Mouse (Mus musculus) retina, adult 2 months (tissue): ENCODE measurements around the gene Arhgap32.

Experiments used
- DNase-seq: peaks from one replicate; pipeline ENCODE4 v3.0.0-alpha.2; 2012; ENCODE audit warnings: low read depth, low spot score

Gene Arhgap32

DNA sequence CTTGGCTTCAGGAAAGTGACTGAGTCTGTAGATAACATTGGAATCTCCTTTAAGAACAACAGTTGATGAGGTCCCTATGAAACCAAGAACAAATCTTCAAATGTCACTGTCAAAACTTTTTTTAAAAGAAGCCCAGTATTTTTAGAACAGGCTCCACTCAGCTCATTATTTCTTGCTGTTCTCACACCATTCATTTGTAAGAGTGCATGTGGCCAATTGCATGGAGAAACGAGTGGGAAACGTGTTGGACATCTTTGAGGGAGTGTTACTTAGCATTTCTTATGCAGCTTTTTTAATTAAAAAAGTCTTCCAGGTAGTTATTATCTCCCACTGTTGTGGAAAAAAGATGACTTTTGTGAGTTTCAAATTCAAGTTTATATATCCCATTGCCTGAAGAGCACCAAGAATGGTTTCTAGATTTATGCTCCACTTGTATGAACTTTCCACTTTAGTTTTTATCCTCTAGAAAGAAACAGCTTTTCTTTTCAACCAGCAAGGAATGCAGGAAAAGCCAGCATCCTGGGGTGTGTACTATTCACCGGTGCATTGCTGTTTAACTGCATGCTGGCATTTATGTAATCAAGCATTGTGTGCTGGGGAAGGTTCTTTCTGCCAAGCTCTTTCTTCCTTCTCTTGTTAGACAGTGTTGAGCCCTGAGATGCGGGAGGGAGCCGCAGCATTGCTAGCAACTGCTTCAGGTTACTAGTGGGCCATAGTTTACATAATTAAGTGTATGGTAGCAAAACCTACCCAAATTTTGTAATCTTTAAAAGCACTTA, 76.5 kb downstream of the Arhgap32 start:
- no peak for DNase-seq

DNA sequence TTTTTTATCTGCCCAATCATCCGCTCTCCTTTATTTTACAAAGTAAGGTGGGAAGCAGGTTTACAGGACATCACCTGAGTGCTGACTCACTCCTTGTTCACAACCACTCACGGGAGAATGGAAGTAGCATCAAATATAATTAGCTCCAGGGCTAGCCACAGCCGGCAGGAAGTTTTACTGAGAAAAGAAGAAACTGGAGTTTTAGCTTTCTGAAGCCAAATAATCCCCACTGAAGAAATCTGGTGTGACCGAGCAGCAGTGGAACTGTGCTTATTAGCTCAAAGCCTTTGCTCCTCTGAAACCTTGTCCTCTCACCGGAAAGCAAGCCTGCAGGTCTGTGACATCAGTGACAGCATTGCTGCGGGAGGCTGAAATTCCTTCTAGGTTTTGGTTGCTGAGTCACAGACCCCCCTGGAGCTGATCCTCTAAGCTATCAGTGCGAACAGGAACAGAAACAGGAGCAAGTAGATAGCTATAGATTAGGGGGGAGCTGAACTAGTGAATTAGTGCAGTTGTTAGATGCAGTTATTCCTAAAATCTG, 88.6 kb downstream of the Arhgap32 start:
- no peak for DNase-seq

DNA sequence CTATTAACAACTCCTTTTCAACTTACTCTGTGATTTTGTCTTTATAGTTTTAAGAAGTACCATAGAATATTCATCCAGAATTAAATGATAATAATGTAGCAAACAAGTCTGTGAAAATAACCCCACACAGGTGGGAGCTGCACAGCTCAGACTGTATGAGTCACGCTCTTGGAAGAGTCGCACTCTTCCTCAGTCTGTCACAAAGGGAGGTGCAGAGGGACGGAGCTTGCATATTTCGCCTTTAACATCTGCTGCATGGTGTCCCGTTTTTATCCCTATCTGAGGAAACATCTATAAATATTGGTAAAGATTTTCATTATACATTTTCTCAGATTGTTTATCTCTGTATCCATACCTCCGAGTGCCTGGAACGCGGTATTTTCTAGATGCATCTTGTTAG, 91.2 kb downstream of the Arhgap32 start:
- DNase-seq: no peak

DNA sequence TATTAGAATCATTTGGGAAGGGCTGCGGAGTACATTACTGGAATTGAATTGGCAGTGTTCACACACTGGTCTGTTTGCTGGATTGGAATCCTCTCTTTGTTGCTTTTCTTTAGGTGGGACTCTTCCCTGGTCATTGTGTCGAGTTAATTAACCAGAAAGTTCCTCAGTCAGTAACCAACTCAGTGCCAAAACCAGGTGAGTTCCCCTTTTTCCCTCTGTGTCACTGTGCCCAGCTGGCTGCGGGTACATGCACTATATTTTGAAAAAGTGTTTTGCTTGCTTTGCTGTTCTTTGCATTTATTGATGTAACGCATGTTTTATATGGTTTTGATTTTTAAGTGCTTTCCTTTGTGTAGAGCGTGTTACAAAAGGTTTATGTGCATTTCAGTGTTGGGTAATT, 92.1 kb downstream of the Arhgap32 start:
- no peak for DNase-seq

DNA sequence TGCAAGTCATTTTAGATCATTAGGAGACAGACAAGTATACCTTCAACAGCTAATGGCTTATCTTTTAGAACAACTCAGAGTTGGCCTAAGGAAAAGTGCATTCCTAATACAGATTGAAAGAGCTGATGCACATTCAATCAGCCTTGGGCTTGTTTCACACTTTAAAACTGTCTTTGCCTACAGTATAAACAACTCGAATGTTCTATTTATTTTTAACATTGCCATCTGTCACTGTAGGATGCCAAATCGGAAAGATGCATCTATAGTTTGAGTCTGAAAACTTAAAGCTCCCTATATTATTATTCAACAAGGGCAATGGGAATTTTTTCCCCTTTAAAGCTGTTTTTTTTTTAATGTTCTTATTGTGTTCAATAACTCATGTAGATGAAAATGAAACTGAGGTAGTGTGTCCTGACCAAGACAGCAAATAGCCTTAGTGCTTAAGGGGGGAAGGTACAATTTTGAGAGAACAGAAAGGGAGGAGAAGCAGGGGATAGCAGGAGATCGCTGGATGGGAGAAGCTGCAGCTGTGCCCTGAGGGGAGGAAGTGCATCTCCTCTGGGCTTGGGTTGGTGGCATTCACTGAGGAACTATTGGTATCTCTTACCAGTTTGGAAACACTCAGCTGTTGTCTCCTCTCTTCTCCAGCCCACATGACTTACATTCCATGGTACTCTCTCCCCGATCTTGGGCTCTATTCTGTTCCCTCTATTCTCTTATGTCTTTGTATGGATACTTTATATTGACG, 101.1 kb downstream of the Arhgap32 start:
- no peak for DNase-seq

DNA sequence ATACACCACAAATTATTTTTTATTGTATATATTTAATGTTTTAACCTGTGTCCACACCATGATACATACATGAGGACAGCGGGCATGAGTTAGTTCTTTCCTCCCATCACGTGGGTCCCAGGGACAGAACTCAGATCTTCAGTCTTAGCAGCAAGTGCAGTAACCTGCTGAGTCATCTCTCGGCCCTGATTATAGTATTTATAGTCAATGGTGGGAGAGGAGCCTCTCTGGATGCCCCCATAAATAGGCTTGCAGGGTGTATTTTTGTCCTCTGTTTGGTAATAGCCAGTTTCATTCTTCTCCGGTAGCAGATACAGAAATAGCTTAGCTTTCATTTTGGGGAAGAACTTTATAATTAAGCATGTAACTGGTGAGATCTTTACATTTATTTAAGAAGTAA, 103.5 kb downstream of the Arhgap32 start:
- DNase-seq: no peak

DNA sequence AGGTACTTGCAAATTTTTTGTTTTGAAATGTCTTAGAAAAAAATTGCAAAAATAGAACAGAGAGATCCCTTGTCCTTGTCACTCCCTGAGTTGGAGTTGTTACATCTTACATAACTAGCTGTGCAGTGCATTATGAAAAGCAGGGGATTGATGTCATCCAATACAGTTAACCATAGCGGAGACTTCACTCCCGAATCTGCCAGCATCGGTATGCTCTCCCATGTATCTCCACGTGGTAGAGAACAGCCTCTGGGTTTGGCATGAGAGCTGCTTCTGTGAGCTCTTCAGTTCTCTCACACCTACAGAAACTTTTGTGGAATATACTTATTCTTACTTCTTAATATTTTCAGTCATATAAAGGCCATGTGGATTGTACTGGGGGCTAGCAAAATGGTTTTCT, 106.2 kb downstream of the Arhgap32 start:
- no peak for DNase-seq

DNA sequence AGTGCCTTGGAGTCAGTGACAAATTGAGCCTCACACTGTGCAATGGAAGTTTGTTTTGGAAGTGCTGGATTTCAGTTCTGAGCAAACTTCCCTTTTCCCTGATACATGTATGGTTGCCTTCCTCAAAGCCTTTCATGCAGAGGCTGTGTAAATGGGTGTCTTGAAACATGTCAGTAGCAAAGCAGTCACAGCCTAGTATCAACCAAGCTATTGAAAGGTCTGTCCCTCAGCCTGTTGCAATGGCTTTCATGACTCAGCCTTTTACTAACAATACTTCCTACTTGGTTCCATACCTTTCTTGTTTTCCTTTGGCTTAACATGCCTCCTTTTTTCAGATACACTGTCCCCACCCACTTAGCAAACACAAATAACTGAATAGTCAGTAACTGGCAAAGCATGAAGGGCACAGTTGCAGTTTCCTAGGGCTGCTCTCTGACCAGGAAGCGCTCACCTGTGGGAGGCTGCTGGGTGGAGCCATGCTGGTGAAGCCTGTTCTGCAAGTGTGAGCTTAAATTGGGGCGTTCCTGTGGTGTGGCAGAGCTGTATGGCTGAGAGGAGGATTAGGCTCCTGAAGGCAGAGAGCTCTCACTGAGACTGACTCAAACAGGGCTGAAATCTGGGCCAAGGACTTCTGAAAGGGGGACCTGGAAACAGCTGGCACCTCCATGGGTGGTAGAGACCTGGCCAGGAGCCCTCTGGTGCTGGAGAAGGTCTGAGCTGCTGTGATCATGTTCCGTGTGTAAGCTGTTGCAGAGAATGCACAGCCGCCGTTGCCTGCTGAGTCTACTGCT, 108.0 kb downstream of the Arhgap32 start:
- DNase-seq: no peak

DNA sequence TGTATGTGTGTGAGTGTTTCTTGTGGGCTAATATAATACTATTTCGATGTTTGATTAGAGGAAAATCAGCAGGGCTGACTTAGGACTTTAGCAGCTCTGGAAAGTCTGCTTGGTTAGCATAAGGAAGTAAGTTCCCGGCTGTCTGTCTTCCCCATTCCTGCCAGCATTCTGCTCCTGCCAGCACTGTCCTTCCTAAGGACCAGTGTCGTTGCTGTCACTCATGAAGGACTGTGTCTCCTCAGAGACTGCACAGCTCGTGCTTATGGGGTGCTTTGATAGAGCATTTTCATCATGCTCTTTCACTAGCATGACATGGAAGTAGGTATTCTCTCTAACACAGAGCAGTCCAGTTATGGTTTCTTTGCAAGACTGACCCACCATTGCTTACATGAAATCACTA, 109.0 kb downstream of the Arhgap32 start:
- no peak for DNase-seq

DNA sequence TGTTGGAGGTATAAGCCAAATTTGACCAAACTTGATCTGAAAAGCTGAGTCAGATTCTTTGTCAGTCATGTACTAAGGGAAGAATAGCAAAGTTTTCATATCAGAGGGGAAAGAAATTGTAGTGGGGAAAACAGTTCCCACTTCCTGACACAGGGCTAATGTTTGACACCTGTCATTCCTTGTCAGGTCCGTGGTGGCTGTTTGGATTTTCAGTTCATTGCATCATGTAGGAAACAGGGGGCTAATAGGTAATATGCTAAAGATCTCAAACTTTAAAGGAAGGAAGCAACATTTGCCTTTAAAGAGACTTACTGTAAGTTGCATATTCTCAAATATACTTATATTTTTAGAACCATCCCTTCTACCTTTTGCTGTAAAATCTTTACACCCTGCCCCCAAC, 109.6 kb downstream of the Arhgap32 start:
- DNase-seq: no peak

DNA sequence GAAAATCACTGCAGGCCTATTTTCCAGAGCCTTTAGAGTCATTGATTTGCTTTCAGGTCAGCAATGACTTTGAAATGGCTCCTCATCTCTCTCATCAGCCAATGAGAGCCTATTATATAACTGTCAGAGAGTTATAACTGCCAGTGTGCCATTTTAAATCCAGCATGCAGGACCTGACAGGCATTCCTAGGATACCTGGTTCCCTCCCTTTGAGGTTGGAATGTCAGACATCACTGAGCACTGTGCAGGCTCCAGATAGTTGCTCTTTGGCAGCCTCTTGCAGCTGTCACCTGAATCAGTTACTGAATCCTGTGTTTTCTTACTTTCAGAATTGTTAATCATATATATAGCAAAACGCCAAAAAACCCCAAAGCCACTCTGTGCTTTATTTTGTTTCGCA, 111.1 kb downstream of the Arhgap32 start:
- DNase-seq: no peak

DNA sequence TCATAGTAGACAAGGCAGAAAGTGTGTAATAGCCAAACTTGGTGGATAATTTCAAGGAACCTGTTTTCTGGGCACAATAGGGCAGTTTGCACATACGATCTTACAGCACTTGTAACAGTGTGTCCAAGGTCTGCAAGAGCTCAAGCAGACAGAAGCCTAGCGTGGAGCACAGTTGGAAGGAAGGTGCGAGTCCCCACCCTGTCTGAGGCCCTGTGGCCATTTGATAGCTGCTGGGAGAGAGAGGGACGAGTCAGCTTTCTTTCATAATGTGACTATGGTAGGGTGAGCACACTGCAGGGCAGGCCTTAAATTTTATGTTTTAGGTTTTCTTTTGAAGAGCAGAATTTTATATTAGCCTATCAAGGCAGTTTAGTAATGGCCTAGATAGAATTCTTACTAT, 117.7 kb downstream of the Arhgap32 start:
- DNase-seq: no peak

DNA sequence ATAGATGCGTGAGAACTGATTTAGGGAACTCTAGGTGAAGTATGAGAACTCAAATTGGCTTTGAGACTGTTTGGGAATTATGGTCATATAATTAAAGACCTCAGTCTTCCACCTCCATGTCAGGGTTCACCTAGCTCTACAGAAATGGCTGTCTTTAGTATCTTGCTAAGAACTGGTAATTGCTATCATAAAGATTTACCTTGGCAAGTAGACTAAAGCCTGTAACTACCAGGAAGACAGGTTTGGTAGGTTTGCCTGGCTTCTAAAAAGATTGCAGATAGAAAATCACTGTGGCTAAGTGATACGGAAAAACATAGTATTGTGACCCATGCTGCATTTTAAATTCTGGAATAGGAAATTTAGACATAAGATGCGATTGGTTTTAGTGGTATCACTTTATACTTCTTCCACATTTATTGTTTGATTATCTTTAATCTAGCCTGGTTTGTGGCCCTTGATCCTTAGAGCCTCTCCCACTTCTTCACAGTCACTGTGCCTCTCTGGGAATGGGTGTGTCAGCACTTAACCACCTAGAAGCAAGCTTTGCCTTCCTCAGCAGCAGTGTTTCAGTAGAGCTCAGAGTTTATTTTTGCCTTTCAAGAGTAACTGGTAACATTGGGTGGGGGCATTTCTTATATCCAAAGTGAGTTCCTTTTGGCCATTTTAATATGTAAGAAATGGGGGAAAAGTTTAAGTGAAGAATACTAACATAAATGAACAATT, 119.0 kb downstream of the Arhgap32 start:
- DNase-seq: no peak

DNA sequence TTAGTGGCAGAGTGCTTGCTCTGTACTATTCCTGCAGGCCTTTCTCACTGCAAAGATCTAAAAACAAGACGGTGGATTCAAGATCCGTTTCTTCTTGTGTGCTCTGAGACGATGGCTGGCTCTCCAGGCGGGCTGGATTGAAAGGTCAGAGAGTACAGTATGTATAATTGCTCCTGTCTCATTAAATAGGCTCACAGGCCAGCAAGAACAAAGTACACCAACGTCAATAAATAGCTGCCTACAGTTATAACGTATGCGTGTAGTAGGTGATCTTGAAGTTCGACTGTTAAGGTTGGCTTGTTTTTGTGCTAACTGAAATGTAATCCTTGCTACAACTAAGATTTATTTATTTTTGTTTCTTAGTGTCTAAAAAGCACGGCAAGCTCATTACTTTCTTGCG, 123.0 kb downstream of the Arhgap32 start:
- no peak for DNase-seq

DNA sequence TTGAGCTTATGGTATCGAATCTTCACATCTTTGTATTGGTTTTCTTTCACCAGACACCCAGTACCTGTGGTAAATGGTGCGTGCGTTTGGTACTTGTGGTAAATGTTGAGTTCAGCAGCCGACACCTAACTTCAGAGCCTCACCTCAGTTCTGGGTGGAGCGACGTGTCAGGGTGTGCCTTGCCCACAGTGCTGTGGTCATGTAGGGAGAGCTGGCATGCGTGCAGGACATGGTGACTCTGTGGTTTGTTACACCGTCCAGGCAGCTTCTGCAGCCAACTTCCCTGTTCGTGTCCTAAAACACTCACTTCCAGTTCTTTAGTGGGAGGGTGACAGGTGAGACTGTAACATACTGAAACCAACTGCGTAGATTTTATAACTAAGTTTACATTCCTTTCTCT, 123.5 kb downstream of the Arhgap32 start:
- no peak for DNase-seq

DNA sequence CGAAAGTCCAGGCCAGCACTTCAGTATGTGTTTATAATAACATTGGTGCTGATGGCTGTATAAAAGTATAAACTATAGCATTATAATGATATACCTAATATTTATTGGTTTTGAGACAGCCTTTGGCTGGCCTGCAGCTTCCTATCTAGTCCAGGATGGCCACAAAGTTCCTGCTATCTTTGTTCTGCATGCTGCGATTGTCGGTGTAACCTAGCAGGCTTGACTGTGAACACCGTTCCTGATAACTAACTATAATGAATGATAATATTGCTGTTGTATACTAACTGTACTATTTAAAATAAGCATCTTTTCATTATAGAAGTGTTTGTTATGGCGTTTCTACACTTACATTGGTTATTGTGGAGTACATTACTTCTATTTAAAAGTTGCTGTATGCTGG, 124.5 kb downstream of the Arhgap32 start:
- DNase-seq: no peak

DNA sequence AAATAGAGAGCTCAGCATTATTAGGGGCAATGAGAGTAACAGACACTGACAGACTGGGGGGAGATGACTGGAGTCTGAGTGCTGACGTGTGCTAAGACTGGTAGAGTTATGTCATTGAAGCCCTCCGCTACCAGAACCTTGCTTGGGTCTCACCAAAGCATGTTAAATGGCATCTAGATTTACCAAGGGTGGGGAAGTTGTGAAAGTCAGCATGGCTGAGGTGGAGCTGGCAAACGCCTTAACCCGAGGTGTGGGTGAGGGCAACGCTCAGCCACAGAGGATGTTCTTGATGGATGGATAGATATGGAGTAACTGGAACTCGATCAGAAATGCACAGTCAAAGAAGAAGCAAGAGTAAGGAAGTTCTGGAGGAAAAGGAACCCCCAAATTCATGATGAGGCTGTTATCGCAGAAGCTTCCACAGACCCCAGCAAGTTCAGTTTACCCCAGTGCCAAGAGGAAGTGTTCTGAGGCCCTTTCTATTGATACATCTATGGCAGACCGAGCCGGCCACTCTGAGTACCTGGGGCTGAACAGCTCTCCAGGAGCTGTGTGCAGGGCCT, 125.8 kb downstream of the Arhgap32 start:
- DNase-seq: no peak

DNA sequence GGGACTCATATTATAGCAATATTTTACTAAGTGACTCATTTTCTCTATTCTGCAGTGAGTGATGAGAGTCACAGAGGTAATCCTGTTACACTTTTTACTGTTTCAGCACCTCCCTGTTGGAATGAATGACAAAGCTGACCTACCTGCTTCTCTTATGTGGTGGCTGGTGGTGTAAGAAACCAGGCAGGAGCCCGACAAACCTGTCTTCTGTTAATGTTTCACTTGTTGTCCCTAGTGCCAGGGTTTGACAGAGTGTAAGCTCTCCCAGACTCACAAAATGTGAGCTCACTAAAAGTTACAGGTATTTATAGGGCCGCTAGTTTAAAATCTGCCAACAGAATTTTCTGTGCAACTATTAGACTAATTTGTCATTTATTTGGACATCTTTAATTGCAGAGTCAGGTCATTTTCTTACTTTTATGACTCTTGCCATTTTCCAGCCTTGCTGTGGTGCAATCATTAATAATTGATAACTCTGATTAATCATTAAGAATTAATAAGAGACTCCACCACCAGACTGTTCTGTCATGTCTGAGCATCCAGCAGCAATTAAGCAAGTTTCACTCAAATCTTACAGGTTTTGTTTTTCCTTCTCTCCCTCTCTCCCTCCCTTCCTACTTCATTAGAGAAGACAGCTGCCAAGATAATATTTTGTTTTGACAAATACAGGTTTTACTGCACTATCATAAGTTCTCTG, 127.1 kb downstream of the Arhgap32 start:
- DNase-seq: no peak

DNA sequence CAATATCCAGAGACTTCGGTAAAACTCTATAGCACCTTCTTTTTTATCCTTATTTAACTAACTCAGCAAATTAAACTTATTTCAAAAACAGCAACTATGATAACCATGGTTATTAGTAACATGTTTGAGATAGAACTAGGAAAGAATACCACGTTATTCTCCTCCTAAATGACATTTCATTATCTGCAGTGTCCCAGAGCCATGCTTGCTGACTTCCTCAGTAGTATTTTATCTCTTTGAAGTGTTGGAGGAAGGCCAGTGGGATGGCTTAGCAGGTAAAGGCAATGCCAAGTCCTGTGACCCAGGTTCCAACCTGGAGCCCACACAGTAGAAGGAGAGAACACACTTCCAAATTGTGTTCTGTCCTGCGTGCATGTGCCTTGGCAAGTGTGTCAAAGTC, 129.3 kb downstream of the Arhgap32 start:
- DNase-seq: no peak

DNA sequence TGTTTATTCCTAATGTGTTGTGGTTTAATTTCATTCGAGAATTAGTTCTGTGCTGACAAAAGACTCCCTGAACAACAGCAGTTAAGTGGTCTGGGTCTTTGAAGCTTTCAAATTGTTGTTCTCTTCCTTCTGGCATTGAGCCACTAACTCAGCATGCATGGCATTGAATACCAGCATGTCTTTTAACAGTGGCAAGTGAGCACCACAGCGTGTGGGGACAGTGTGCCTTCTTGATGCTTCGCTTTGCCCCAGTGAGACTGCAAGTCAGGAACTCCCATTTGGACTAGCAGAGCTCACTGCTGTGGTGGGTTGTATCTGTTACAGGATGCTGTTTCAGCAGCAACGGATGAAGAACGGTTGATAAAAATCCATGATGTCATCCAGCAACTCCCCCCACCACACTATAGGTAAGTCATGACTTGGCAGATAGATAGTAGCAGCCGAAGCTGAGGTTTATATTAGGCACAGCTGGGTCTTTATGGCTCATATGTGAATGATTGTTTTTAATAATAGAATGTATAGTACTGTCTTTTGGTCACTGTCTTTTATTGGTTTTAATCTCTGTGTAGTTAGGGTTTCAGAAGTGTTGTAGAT, 130.3 kb downstream of the Arhgap32 start:
- no peak for DNase-seq
